Mouse (Mus musculus) midbrain, embryonic 11.5 days (tissue): ENCODE results near the gene Fam20b. TPM values are rescaled to one million over a fixed set of nuclear protein-coding genes. Genes with fewer than 3 reads are reported as not detected.

ENCODE experiments used
- ATAC-seq: fragments of 200-750 bp; cut with Nextera tagmentation; 2 replicates; pipeline ENCODE4 v1.8.0; 2017; ENCODE audit warnings: moderate TSS enrichment, moderate library complexity; ENCODE audit not compliant: low FRiP score
- DNase-seq: peaks from one replicate; pipeline ENCODE4 v3.0.0; 2015; ENCODE audit warnings: low spot score; ENCODE audit errors: missing footprints
- H3K27ac ChIP-seq: fragments of 300-500 bp; sonication (generic); 2 replicates; pipeline ENCODE4 v1.5.1; 2014; ENCODE audit warnings: low read depth, low read length
- H3K27me3 ChIP-seq: fragments of 300-500 bp; sonication (generic); 2 replicates; pipeline ENCODE4 v1.6.1; 2014; ENCODE audit warnings: mild to moderate bottlenecking, low read length, moderate library complexity, mixed read lengths; ENCODE audit not compliant: control insufficient read depth, insufficient read depth
- H3K36me3 ChIP-seq: fragments of 300-500 bp; sonication (generic); 2 replicates; pipeline ENCODE4 v1.6.1; 2014; ENCODE audit warnings: mild to moderate bottlenecking, low read length, moderate library complexity, mixed read lengths; ENCODE audit not compliant: control insufficient read depth, insufficient read depth
- H3K4me1 ChIP-seq: fragments of 300-500 bp; sonication (generic); 2 replicates; pipeline ENCODE4 v1.6.1; 2014; ENCODE audit warnings: low read length; ENCODE audit not compliant: control insufficient read depth, insufficient read depth
- H3K4me2 ChIP-seq: fragments of 300-500 bp; sonication (generic); 2 replicates; pipeline ENCODE4 v1.6.1; 2014; ENCODE audit warnings: mild to moderate bottlenecking, moderate library complexity
- H3K4me3 ChIP-seq: fragments of 300-500 bp; sonication (generic); 2 replicates; pipeline ENCODE4 v1.5.1; 2014; ENCODE audit warnings: low read depth, low read length
- H3K9ac ChIP-seq: fragments of 300-500 bp; sonication (generic); 2 replicates; pipeline ENCODE4 v1.6.1; 2014; ENCODE audit warnings: low read length
- H3K9me3 ChIP-seq: fragments of 300-500 bp; sonication (generic); 2 replicates; pipeline ENCODE4 v1.6.1; 2016; ENCODE audit warnings: low read length; ENCODE audit not compliant: control insufficient read depth
- WGBS: fragments of 180-500 bp; shearing (Covaris S2); extraction: QIAGEN DNeasy Blood & Tissue Kit; methylation state at CpG from one replicate; pipeline ENCODE4 v1.1.7; 2014; 5-methylcytosine and 5-hydroxymethylcytosine counted together
- polyA plus RNA-seq: library from polyadenylated mRNA; unstranded; fragments of >200 nt; fragmentation: Nextera tagmentation; extraction: Ambion mirVana; gene quantifications from 2 replicates; pipeline ENCODE4 v1.2.1, GENCODE M21; 2014

The Fam20b gene
- polyA plus RNA-seq, 1 experiment from 2014 or later: 21.5 TPM

DNA sequence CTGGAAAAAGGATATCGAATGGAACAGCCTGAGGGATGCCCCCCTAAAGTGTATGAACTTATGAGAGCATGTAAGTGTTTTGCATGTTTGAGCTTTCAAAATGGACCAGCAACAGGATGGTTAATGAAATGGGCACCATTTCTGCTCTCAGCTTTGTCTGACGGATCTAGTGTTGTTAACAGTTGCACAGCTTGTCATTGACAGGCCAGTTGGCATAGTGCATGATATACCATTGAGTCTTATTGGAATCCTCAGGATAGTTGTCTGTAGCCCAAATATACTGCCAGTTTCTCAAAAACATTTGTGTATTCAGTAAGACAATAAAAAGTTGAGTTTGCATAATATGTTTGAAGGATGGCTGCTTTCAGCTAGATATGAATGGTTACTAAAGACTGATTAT is 83.7 kb downstream of the Fam20b start:
- Histone ChIP-seq H3K36me3 (peaks cover 14% of the 10 kb centered on the region; the same call in 1 of the 2 replicates), H3K27ac (no peak overlapping the region), H3K4me3 (no peak overlapping the region), H3K9me3 (no peaks in the 10 kb centered on the region), H3K27me3 (no peaks in the 10 kb centered on the region), H3K4me2 (no peak overlapping the region), H3K4me1 (no peaks in the 10 kb centered on the region), H3K9ac (no peak overlapping the region)
- WGBS: 92% methylated on average over 2 of the region's 2 CpGs
- DNase-seq (no peak), ATAC-seq (no peak)

DNA sequence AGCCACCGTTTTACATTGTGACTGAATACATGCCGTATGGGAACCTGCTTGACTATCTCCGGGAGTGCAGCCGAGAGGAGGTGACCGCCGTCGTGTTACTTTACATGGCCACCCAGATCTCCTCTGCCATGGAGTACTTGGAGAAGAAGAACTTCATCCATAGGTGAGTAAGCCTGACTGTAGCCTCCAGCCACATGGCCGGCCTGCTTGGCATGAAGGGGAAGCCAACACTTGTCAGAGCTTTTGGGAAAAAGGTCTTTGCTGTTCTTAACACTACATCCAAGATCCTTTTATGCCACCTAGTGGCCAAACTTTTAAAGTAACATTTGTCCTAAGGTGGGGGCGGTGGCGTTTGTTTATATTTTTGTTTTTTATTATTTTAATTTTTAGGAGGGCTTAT is 85.8 kb downstream of the Fam20b start:
- Histone ChIP-seq H3K9ac (no peak overlapping the region), H3K4me1 (no peaks in the 10 kb centered on the region), H3K4me3 (no peak overlapping the region), H3K9me3 (no peaks in the 10 kb centered on the region), H3K36me3 (peaks cover 17% of the 10 kb centered on the region; the same call in 1 of the 2 replicates), H3K4me2 (no peak overlapping the region), H3K27ac (no peak overlapping the region), H3K27me3 (no peaks in the 10 kb centered on the region)
- 80% methylated on average over 10 of the region's 10 CpGs for WGBS
- DNase-seq: peak; percentile 90
- ATAC-seq: peak; percentile 50; the same call in 1 of the 2 replicates

DNA sequence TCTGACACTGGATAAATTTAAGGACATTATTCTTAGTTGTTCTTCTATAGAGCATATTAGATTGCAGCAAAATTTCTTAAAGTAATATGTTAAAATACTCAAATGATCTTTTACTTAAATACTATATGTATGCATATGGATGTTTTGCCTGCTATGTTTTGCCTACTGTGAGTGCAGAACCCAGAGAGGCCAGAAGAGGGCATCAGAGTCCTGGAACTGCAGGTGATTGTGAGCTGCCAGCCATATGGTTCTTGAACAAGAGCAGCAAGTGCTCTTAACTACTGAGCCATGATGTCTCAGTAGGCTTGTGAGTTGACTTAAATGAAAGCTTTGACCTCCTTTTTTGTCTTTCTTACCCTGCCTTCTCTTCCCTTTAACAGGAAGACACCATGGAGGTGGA is 87.9 kb downstream of the Fam20b start:
- Histone ChIP-seq H3K4me1 (no peaks in the 10 kb centered on the region), H3K4me3 (no peak overlapping the region), H3K27me3 (no peaks in the 10 kb centered on the region), H3K9me3 (no peaks in the 10 kb centered on the region), H3K4me2 (no peak overlapping the region), H3K27ac (no peak overlapping the region), H3K36me3 (peaks cover 15% of the 10 kb centered on the region; the same call in 1 of the 2 replicates), H3K9ac (no peak overlapping the region)
- DNase-seq: no peak
- no peak for ATAC-seq

DNA sequence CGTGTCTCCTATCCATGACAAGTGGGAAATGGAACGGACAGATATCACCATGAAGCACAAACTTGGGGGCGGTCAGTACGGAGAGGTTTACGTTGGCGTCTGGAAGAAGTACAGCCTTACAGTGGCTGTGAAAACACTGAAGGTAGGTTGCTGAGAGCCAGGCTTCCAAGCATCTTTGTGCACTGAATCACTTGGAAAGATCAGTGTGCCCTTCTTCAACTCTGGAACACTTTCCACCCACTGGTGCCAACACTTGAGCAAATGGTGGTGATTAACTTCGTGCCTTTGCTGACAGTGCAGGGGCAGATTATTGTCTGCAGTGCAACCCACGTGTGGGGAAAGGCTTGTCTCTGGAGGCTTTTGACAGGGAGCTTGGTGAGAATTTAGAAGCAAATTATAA is 88.9 kb downstream of the Fam20b start:
- peaks cover 15% of the 10 kb centered on the region; the same call in 1 of the 2 replicates for H3K36me3 ChIP-seq
- DNase-seq (no peak), ATAC-seq (no peak)
- no peak overlapping the region for H3K9ac ChIP-seq
- no peak overlapping the region for H3K27ac ChIP-seq
- no peaks in the 10 kb centered on the region for H3K4me1 ChIP-seq
- H3K27me3 ChIP-seq: no peaks in the 10 kb centered on the region
- no peaks in the 10 kb centered on the region for H3K9me3 ChIP-seq
- no peak overlapping the region for H3K4me2 ChIP-seq
- 94% methylated on average over 8 of the region's 8 CpGs for WGBS
- no peak overlapping the region for H3K4me3 ChIP-seq

Other genes with a start within 250 kb of the Fam20b start
- gene Soat1, start 244.8 kb downstream of the Fam20b start, polyA plus RNA-seq: 21.4 and 23.6 TPM in 2 replicates
- 0.44 and 0.74 TPM in 2 replicates for gene Gm10031, start 195.1 kb downstream of the Fam20b start, polyA plus RNA-seq
- gene Abl2, start 160.3 kb downstream of the Fam20b start, polyA plus RNA-seq: 4.8 and 4.9 TPM in 2 replicates
- 3.9 and 4.2 TPM in 2 replicates for gene Tor3a, start 44.7 kb downstream of the Fam20b start, polyA plus RNA-seq
- gene Angptl1, start 119.5 kb upstream of the Fam20b start, polyA plus RNA-seq: 1.4 and 1.6 TPM in 2 replicates
- 85.1 and 91.9 TPM in 2 replicates for gene Ralgps2, start 220.5 kb upstream of the Fam20b start, polyA plus RNA-seq